Mouse (Mus musculus): ENCODE measurements around the gene Dhx34. TPM values are rescaled to one million over a fixed set of nuclear protein-coding genes. Genes with fewer than 3 reads are reported as not detected.

The Dhx34 gene
- total and polyA plus RNA-seq, 3 experiments: 5.8 to 13.6 TPM; not detected in 1

- Histone ChIP-seq H3K36me3 (ENCODE audit: control insufficient read depth in 1 of 2, insufficient read depth in 2 of 2, low read length in 2 of 2) (no peaks in the 10 kb centered on the region), H3K27ac (ENCODE audit: control insufficient read depth, low read depth, low read length) (no peak overlapping the region)
- DNase-seq (ENCODE audit: low read depth, low spot score): no peak
Observed at GRCm38 (mm10) chr7:16201136-16201535, 20.7 kb downstream of the Dhx34 start.

GRCm38 (mm10) chr7:16198540-16198939, 23.3 kb downstream of the Dhx34 start:
- no peak overlapping the region for H3K9ac ChIP-seq (ENCODE audit: control insufficient read depth, low read depth, low read length, poor library complexity, severe bottlenecking)
- H3K79me2 ChIP-seq (ENCODE audit: control insufficient read depth, insufficient read depth, low read length, poor library complexity): no peaks in the 10 kb centered on the region
- no peak for DNase-seq (ENCODE audit: low read depth, low spot score)
- H3K27ac ChIP-seq (ENCODE audit: control insufficient read depth, low read depth, low read length): no peak overlapping the region
- TF ChIP-seq BHLHE40 (IDR thresholded peaks at IDR 0.05; ENCODE audit: borderline replicate concordance, low read depth, low read length): no peak
- no peak for TF ChIP-seq ZNF384 (IDR thresholded peaks at IDR 0.05; ENCODE audit: low read depth, low read length)
- no peak for TF ChIP-seq ETS1 (IDR thresholded peaks at IDR 0.05; ENCODE audit: low read depth, low read length)
- no peak for TF ChIP-seq RAD21 (IDR thresholded peaks at IDR 0.05; ENCODE audit: low read depth, low read length)
- TF ChIP-seq MAZ (IDR thresholded peaks at IDR 0.05; ENCODE audit: low read depth, low read length): no peak
- no peak for TF ChIP-seq CHD2 (IDR thresholded peaks at IDR 0.05; ENCODE audit: low read length)
- no peak for TF ChIP-seq MYC (IDR thresholded peaks at IDR 0.05; ENCODE audit: low read depth, low read length)
- H3K27me3 ChIP-seq (ENCODE audit: control insufficient read depth in 1 of 2, insufficient read depth in 2 of 2, low read length in 2 of 2): no peaks in the 10 kb centered on the region
- no peaks in the 10 kb centered on the region for H3K9me3 ChIP-seq (replicated peaks; ENCODE audit: insufficient read depth, low read length)
- H3K36me3 ChIP-seq (ENCODE audit: control insufficient read depth in 1 of 2, insufficient read depth in 2 of 2, low read length in 2 of 2): no peaks in the 10 kb centered on the region
- no peak overlapping the region for H3K4me3 ChIP-seq (ENCODE audit: control insufficient read depth in 1 of 2, insufficient read depth in 1 of 2, low read depth in 2 of 2, low read length in 2 of 2)
- no peaks in the 10 kb centered on the region for H3K4me1 ChIP-seq (ENCODE audit: control insufficient read depth in 1 of 2, insufficient read depth in 2 of 2, low read length in 2 of 2)

More at GRCm38 (mm10) chr7:16201136-16201535, 20.7 kb downstream of the Dhx34 start:
- no peaks in the 10 kb centered on the region for H3K27me3 ChIP-seq (ENCODE audit: control insufficient read depth in 1 of 2, insufficient read depth in 2 of 2, low read length in 2 of 2)
- no peaks in the 10 kb centered on the region for H3K9me3 ChIP-seq (replicated peaks; ENCODE audit: insufficient read depth, low read length)
- H3K4me3 ChIP-seq (ENCODE audit: control insufficient read depth in 1 of 2, insufficient read depth in 1 of 2, low read depth in 2 of 2, low read length in 2 of 2): no peak overlapping the region
- no peaks in the 10 kb centered on the region for H3K79me2 ChIP-seq (ENCODE audit: control insufficient read depth, insufficient read depth, low read length, poor library complexity)
- no peak for TF ChIP-seq ZKSCAN1 (IDR thresholded peaks at IDR 0.05; ENCODE audit: low read depth, low read length)
- no peak for TF ChIP-seq UBTF (IDR thresholded peaks at IDR 0.05; ENCODE audit: borderline replicate concordance, insufficient read depth, low read depth, low read length)
- TF ChIP-seq CTCF (IDR thresholded peaks at IDR 0.05 in 2 of 3, conservative IDR thresholded peaks at IDR 0.05 in 1 of 3; ENCODE audit: control insufficient read depth in 1 of 3, insufficient read depth in 1 of 3, low read depth in 2 of 3, low read length in 3 of 3, poor library complexity in 1 of 3, severe bottlenecking in 1 of 3): no peak
- TF ChIP-seq MAZ (IDR thresholded peaks at IDR 0.05; ENCODE audit: low read depth, low read length): no peak
- TF ChIP-seq CHD2 (IDR thresholded peaks at IDR 0.05; ENCODE audit: low read length): no peak
- no peak for TF ChIP-seq USF1 (IDR thresholded peaks at IDR 0.05; ENCODE audit: low read depth, low read length)
- no peak for TF ChIP-seq ELF1 (IDR thresholded peaks at IDR 0.05; ENCODE audit: low read depth, low read length)
- no peak for TF ChIP-seq CHD1 (IDR thresholded peaks at IDR 0.05; ENCODE audit: low read depth, low read length)
- no peaks in the 10 kb centered on the region for H3K4me1 ChIP-seq (ENCODE audit: control insufficient read depth in 1 of 2, insufficient read depth in 2 of 2, low read length in 2 of 2)
- H3K9ac ChIP-seq (ENCODE audit: control insufficient read depth, low read depth, low read length, poor library complexity, severe bottlenecking): no peak overlapping the region

GRCm38 (mm10) chr7:16197166-16197565, 24.7 kb downstream of the Dhx34 start:
- Histone ChIP-seq H3K9me3 (replicated peaks; ENCODE audit: insufficient read depth, low read length) (no peaks in the 10 kb centered on the region), H3K36me3 (ENCODE audit: control insufficient read depth in 1 of 2, insufficient read depth in 2 of 2, low read length in 2 of 2) (no peaks in the 10 kb centered on the region), H3K9ac (ENCODE audit: control insufficient read depth, low read depth, low read length, poor library complexity, severe bottlenecking) (no peak overlapping the region), H3K4me3 (ENCODE audit: control insufficient read depth in 1 of 2, insufficient read depth in 1 of 2, low read depth in 2 of 2, low read length in 2 of 2) (no peak overlapping the region), H3K79me2 (ENCODE audit: control insufficient read depth, insufficient read depth, low read length, poor library complexity) (no peaks in the 10 kb centered on the region), H3K4me1 (ENCODE audit: control insufficient read depth in 1 of 2, insufficient read depth in 2 of 2, low read length in 2 of 2) (no peaks in the 10 kb centered on the region), H3K27ac (ENCODE audit: control insufficient read depth, low read depth, low read length) (no peak overlapping the region), H3K27me3 (ENCODE audit: control insufficient read depth in 1 of 2, insufficient read depth in 2 of 2, low read length in 2 of 2) (no peaks in the 10 kb centered on the region)
- no peak for TF ChIP-seq BHLHE40 (IDR thresholded peaks at IDR 0.05; ENCODE audit: borderline replicate concordance, low read depth, low read length)
- no peak for TF ChIP-seq MYC (IDR thresholded peaks at IDR 0.05; ENCODE audit: low read depth, low read length)
- no peak for TF ChIP-seq E2F4 (IDR thresholded peaks at IDR 0.05; ENCODE audit: borderline replicate concordance, low read depth, low read length)
- TF ChIP-seq CHD2 (IDR thresholded peaks at IDR 0.05; ENCODE audit: low read length): no peak
- TF ChIP-seq TCF12 (IDR thresholded peaks at IDR 0.05; ENCODE audit: low read depth, low read length): no peak
- no peak for TF ChIP-seq RCOR1 (IDR thresholded peaks at IDR 0.05; ENCODE audit: low read depth, low read length)
- no peak for TF ChIP-seq GABPA (IDR thresholded peaks at IDR 0.05; ENCODE audit: low read depth, low read length)
- no peak for TF ChIP-seq KAT2A (conservative IDR thresholded peaks at IDR 0.05; ENCODE audit: low read depth, low read length)
- no peak for TF ChIP-seq TAL1 (IDR thresholded peaks at IDR 0.05; ENCODE audit: low read length)
- no peak for TF ChIP-seq UBTF (IDR thresholded peaks at IDR 0.05; ENCODE audit: borderline replicate concordance, insufficient read depth, low read depth, low read length)
- no peak for TF ChIP-seq NRF1 (IDR thresholded peaks at IDR 0.05; ENCODE audit: insufficient read depth, low read depth, low read length, poor library complexity, severe bottlenecking)
- no peak for TF ChIP-seq ZC3H11A (IDR thresholded peaks at IDR 0.05; ENCODE audit: low read depth, low read length)
- TF ChIP-seq SIN3A (IDR thresholded peaks at IDR 0.05; ENCODE audit: low read length): no peak
- TF ChIP-seq MXI1 (IDR thresholded peaks at IDR 0.05; ENCODE audit: low read depth, low read length): no peak
- no peak for TF ChIP-seq MAZ (IDR thresholded peaks at IDR 0.05; ENCODE audit: low read depth, low read length)
- TF ChIP-seq CHD1 (IDR thresholded peaks at IDR 0.05; ENCODE audit: low read depth, low read length): no peak
- no peak for DNase-seq (ENCODE audit: low read depth, low spot score)

All from MEL (cell line).